Mouse (Mus musculus): ENCODE data around the gene Amz2.
"Not testable (repeated sequence)": the region's sequence is repeated elsewhere in the genome, so short reads cannot be mapped to it uniquely, and the experiment has no call there.

Amz2 gene

DNA sequence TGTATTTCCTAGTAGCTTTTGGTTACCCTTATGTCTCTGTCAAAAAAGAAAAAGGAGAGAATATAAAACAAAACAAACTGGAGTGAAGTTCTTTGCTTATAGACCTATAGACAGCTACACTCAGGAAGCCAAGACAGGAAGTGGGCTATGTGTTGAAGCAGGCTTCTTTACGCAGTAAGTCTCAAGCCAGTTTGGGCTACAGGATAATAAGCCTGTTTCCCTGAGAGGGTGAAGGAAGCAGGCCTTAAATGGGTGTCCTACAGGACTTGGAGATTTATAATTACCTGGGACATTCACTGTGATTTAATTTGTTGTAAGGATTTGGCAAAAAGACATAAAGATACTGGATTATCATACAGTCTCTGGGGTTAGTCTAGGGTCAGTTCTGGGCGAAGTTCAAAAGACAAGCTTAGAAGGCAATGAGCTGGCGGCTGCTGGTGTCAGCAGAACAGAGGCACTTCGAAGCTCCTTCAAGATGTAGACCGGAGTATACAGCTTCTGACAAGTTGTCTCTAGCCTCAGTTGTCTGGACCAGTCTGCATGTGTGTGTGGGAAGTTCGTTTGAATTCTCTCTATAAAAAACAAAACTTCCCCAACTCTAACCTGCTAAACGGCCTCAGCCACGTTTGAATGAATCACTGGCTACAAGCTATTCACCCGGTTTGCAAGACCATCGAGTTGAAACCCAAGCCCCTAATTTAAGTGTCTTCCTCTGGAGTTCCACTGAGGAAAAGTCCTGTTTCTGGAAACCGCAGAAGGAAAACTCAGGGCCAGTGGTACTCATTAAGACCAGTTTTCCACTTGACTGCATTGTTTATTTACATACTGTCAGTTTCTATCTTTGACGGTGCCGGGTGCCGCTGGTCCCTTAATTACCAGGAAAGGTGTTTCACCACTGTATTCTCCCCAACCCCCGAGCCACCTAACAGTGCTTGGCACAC, 45.4 kb downstream of the Amz2 start:
- DNase-seq (ENCODE audit: low read depth, low spot score), result no peak

DNA sequence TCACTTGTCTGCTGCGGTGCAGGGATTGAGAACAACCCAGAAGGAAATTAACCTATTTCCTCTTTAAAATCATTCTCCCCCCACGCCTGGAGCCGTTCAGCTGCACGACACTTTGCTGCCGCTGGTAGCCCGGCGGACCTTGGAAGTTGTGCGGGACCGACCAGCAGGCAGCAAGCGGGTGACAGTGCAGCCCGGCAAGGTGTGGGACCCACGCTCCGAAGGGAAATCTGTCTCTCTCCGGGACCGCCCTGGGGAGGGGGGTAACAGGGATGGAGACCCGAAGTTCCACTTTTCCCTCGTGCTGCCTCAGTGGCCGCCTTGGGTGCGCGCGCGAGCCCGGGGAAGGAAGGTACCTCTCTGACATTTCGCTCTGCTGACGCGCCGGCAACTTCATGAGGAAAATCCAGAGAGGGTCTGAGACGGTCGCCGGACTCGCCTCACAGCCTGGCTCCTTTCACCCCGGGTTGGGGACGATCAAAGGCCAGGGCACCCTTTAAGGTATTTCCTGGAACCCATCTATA, 46.5 kb downstream of the Amz2 start:
- DNase-seq (ENCODE audit: low read depth, low spot score), result peak; percentile 49

DNA sequence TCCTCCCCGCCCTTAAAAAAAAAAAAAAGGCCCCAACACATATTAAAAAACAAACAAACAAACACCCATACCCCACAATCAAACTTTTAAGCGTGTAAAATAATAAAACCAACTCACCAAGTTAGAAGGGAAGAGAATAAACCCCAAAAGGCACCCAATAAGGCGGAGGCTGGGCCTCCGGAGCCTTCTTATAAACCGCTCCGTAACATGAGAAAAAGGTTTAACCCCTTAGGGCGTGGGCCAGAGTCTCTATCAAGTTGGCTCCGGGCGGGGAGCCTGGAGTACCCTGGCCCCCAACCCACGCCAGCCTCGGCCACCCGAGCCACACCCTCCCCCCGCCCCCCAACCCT, 47.0 kb downstream of the Amz2 start:
- no peak for DNase-seq (ENCODE audit: low read depth, low spot score)

DNA sequence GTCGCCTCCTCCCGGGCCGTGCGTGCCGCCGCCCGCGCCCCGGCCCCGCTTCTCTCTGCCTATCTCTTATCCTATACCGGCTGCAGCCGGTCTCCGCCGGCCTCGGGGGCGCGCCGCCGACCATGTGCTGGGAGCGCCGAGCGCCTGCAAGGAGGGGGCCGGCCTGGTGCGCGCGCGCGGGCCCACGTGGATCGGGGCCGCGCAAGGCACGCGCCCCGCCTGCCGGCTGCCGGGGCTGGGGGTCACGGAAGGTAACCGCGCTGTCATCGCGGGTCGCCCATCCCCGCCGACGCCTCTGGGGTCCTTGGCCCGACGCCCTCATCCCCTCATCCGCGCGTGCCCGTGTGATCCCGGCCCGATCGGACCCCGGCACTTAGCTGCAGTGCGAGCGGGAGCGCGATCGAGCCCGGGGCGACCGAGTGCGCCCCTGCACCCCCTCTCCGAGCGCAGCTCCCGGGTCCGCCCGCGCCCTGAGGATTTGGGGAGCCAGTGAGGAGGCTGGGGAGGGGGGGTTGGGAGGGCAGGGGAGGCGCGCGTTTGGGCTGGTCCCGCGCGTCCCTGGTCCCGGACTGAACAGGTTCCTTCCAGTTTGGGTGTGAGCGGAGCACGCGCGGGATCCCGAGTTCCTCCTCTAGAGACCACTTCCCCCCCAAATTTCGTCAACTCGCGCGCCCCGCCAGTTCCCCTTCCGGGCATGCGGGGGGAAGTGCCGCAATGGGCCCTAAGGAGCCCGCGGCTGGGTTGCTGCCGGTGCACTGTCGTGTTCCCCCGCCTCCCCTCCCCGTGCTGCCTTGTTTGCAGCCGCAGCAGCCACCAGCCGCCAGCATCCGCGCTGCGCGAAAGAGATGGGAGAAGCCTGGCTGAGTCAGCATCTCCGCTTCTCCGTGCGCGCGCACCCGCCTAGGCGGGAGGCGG, 47.7 kb downstream of the Amz2 start, which contains the start of the genes Arsg and Slc16a6:
TSS of gene Arsg (plus strand) at position 204 of the 915 bp plus-strand sequence.
TSS of gene Slc16a6 (minus strand) at position 428 of the 915 bp plus-strand sequence.
- peak; percentile 97 for DNase-seq (ENCODE audit: low read depth, low spot score)

DNA sequence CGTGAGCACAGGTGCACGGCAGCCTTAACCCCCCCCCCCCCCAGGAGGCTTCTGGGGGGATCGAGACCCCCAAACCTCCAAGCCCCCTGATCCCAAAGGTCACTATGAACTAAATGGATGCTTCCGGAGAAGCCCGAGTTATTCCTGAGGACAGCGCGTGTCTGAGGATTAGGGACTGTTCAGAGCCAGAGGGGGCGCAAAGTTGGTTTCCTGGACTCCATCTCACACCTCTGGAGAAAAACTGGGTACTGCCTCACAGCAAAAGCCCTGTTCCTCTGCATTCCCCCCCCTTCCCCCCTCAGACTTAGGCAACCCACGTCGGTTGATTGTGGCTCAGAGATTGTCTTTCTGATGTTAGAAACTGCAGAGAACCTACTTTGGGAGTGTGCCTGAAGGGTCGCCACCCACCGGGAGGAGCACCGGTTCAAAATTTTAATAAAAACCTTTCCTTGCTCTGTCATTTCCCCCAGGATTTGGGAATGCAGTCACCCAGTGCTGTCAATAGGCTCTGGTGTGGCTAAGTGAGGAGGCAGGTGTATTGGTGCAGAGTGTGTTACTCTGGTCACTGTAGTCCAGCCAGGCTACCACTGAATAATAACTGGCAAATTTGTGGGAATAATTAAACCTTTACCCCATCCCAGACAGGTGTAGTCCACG, 48.5 kb downstream of the Amz2 start:
- no peak for DNase-seq (ENCODE audit: low read depth, low spot score)

DNA sequence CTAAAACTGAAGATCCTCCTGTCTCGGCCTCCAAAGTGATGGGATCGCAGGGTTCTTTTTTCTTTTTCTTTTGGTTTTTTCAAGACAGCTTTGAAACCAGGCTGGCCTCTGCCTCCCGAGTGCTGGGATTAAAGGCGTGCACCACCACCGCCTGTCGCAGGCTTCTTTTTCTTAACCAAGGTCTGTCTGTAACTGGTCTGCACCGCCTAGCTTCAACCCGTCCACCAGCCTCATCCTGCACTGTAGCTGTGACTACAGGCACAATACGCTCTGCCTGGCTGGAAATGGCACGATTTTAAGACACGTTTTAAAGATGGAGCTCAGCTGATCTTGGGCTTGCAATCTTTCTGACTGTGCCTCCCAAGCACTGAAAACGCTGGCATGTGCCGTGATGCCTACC, 49.1 kb downstream of the Amz2 start:
- peak; percentile 80 for DNase-seq (ENCODE audit: low read depth, low spot score)

DNA sequence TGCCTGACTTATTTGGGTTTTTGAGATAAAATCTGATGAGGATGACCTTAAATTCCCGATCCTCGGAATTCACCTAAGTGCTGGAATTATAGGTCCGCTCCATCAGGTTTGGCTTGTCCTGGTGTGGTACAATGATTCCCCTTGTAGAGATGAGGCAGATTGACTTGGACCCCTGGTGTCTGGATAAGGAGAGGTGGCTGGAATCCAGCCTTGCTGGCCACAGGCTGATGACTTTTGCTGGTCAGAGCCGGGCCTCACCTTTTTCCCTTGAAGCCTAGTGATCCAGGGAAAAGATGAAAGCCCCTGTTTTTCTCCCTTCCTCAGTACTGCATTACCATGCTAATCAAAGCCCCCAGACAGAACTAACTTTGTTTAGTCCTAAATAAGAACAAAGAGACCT, 50.0 kb downstream of the Amz2 start:
- DNase-seq (ENCODE audit: low read depth, low spot score), result no peak

DNA sequence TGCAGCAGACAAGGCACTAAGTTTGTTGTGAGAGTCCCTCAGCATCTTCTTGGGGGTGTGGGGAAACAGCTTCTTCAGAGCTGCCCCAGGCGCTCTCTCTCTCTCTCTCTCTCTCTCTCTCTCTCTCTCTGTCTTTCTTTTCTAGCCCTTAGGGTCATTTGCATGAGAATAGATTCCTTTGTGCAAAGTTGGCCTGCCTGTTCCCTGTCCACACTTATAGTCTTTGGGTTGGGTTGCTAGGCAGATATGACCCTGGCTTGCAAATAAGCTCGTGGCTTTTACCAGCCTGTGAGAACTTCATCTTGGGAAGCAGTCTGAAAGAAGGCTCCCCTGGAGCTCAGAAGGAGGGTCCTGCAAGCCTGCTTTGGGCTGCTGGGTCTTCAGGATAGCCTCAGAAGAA, 50.5 kb downstream of the Amz2 start:
- DNase-seq (ENCODE audit: low read depth, low spot score), result peak; percentile 70

DNA sequence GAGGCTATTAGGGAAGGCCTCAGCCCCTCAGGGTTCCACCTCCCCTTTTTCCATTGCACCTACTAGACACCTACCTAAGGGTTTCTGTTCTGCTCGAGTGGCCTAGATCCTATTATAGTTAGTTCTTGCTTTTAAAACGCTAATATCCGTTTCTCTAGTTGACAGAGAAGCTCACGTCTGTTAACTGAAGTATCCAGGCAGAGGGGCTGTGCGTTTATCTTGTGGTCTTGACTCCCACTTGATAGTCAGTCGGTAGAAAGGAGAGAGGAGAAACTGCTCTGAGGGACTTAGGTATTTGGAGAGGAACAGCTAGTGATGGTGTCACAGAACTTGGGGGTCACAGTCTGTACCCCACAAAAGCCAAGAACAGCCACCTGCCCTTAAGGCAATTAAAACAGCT, 50.9 kb downstream of the Amz2 start:
- DNase-seq (ENCODE audit: low read depth, low spot score), result no peak

DNA sequence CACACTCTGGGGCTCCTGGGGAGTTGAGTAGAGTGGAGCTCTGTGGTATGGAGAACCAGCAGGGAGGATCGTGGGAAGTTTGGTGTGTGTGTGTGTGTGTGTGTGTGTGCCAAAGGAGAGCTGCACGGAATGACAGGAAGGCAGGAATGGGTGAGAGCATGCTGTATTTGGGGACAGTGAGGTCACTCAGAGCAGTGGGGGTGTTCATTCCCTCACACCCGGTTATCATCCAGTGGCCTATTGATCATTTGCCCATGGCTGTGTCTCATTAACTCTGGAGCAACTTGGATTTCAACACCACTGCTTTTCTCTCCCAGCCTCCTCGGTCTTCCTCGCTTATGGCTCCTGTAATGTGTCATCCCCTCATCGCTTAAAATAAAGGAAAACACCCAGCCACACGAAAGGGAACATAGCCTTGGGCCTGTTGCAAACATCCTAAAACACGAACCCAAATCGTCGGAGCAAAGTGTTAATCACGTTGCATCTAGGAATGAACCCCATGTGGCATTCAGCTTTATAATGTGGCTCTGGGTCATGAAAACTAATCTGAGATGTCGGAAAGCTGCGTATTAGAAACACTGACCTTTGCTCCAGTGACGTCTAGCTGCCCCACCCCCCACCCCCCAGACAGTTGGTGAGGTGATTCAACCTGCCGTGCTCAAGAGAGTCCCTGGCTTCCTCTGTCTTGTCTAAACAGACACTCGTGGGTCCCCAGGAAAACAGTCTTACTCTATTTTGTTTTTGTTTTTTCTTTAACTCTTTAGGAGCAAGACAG, 52.0 kb downstream of the Amz2 start:
- no peak for DNase-seq (ENCODE audit: low read depth, low spot score)

DNA sequence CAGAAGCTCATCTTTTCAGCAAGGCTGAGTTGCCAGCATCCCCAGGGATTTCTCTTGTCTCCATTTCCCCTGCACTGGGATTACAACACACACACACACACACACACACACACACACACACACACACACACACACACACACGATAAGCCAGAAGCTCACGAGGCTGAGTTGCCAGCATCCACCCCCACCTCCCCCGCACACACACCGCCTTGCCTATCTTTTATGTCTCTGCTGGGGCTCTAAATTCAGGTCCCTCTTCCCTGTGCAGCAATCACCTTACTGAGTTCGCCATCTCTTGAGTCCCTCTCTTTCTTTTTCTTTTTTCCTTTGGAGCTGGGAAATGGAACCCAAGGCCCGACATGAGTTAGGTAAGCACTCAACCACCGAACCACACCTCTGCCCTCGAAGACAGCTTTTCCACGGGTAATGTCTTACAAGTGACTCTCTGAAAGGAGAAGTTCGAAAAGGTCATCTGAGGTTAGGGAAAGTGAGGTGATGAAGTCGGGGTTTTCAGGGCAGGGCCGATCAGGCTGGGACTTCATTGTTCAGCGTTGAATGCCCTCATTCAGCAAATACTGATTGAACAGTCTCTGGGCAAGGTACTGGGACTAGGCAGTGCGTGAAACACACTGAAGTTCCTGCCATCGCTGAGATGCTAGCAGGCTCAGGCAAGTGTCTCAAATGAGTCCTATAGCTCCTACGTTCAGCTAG, 54.0 kb downstream of the Amz2 start:
- DNase-seq (ENCODE audit: low read depth, low spot score), result peak; percentile 73

DNA sequence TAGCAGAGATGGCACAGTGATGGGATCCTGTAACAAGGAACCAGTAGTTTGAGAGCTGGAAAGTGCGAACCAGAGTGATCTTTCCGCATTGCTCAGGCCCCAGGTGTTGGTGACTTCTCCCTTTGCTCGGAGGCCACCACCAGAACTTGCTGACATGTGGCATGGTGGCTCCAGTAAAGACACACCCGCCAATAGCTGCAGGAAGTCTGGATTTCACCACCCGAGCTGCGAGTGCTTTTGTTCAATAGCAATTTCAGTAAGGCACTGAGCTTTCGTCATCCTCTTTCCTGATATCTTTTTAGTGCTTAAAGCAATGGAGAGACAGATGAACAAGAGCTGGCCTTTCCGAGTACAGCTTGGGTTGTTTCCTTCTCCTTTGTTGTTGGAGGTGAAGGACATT, 54.7 kb downstream of the Amz2 start:
- DNase-seq (ENCODE audit: low read depth, low spot score), result no peak

DNA sequence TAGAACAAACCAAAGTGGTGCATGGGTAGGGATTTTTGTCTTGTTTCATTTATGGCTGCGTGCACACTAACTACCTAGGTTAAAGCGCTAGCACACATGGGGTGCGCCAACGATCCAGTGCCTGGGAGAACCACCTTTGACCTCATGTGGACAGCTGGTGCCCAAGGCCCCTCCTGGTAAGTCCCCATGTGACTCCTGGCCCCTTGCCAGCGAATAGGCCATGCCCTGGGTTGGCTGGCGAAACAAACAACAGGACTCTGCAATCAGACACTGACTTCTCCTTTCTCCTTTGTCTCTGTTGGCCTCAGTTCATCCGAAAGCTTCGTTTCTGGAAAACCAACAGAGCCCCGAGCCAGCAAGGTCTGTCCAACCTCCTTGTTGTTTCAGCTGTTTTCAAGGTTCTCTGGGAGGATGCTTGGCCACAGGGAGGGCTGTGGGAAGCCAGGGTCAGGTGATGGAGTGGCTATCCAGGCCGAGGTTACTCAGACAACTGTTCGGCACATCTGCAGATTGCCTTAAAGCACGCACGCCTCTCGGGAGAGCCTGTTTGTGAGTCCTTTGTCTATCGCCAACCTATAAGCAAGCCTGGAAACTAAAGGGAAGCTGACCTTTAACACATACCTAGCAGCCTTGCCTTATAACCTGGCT, 59.8 kb downstream of the Amz2 start:
- DNase-seq (ENCODE audit: low read depth, low spot score), result no peak

DNA sequence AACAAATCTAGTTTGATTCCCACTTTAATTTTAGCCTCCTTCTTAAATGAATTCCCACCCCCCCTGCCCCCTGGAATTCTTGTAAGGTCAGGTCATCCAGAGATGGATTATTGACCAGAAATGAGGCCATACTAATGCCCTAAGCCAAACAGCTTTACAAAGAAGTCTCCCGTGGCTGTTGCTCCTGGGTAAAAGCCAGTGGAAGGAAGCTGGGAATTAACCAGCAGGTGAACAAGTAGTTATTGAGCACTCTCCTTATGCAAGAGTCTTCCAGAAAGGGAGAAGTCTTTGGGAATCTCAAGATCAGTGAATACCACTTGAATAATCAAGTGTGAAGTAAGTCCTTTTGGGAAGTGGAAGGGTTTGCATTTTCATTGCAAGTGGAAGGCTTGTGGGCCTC, 61.4 kb downstream of the Amz2 start:
- no peak for DNase-seq (ENCODE audit: low read depth, low spot score)

DNA sequence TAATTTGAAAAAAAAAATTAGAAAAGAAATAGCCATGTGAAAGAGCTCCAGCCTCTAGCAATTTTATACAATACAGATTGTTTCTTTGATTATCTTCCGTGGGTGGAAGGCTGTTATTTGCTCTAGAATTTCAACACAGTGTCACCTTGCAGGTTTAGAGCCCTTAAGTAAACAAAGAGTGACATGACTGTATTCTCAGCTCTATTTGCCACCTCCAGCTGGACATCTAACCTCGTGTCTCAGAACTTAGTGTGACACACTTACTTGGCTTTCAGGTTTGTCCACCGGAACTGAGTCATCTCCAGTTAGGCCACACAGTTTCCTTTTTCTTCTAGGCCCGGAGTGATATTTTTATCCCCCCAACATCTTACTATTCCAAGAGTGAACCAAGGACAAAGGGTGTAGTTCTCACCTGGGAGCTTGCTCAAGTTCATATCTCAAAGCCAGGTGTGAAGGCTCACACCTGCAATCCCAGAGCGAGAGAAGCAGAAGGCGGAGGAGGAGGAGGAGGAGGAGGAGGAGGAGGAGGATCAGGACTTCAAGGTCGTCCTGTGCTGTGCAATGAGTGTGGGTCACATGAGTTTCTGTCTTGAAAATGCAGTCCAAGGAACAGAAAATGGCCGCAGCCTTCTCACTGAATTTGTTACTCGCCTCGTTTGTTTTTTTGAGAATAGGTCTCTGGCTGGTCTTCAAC, 62.4 kb downstream of the Amz2 start:
- DNase-seq (ENCODE audit: low read depth, low spot score), result no peak

DNA sequence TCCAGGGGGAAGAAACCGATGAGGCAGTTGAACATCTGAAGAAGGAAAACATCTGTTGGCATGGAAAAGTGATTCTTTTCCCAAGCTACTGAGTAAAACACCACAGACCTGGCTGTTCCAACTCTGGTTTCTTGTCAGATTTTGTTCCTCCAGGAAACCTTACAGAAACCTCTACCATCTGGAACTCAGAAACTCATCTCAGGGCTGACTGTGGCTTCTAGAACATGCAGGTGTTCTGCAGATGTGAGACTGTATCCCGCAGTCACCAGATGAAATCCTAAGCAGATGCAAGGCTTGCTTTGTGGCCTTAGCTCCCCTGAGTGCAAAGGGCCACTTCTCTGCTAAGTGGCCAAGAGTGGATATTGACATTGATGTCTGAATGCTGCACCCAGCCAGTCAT, 64.0 kb downstream of the Amz2 start:
- DNase-seq (ENCODE audit: low read depth, low spot score), result no peak

DNA sequence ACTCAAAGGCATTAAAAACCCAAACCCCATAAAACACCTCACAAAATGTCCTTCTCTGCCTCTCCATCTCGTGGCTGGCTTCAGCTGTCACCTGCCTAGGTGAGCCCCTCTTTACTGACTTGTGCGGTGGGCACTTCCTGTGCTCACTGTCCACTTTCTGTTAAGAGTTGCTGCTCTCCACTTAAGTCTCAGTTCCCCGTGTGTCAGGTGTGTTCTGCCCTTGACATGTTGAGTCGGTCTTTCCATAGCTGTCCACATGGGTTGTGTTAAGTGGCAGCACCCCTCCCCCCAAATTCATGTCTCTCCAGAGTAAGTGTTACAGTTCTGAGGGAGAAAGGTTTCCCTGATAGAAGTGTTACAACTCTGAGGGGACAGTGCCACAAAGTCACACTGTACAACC, 66.1 kb downstream of the Amz2 start:
- no peak for DNase-seq (ENCODE audit: low read depth, low spot score)

DNA sequence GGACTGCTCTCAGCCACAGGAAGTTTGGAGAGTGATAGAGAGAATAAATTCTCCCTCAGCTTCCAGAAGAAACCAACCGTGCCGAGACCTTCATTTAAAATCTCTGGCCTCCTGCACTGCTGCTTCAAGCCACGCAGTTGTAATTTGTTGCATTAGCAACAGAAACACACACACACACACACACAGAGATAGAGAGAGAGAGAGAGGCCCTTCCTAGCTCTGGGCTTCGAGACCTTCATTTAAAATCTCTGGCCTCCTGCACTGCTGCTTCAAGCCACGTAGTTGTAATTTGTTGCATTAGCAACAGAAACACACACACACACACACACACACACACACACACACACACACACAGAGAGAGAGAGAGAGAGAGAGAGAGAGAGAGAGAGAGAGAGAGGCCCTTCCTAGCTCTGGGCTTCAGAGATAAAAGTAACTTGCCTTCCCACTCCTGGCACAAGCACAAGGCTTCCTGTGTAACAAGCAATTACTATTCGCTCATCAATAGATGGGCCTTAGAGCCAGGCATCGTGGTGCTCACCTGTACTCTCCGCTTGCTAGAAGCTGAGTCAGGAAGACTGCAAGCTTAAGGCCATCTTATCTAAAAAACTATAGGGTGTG, 67.2 kb downstream of the Amz2 start:
- DNase-seq (ENCODE audit: low read depth, low spot score), result not testable (repeated sequence)

All from ZHBTc4 (cell line).